Mouse (Mus musculus) neural tube, embryonic 14.5 days (tissue): ENCODE data around the gene Efcab7. TPM values are rescaled to one million over a fixed set of nuclear protein-coding genes. Genes with fewer than 3 reads are reported as not detected.

ENCODE experiments used
- ATAC-seq: fragments of 200-750 bp; cut with Nextera tagmentation; 2 replicates; pipeline ENCODE4 v1.8.0; 2017; ENCODE audit warnings: low read depth, mild to moderate bottlenecking, moderate TSS enrichment, moderate library complexity
- H3K27ac ChIP-seq: fragments of 300-500 bp; sonication (generic); 2 replicates; pipeline ENCODE4 v1.5.1; 2014; ENCODE audit warnings: low read depth, mild to moderate bottlenecking, control low read depth, low read length, moderate library complexity, mixed read lengths
- H3K27me3 ChIP-seq: fragments of 300-500 bp; sonication (generic); 2 replicates; pipeline ENCODE4 v1.6.1; 2014; ENCODE audit warnings: low read length; ENCODE audit not compliant: control insufficient read depth, insufficient read depth
- H3K36me3 ChIP-seq: fragments of 300-500 bp; sonication (generic); 2 replicates; pipeline ENCODE4 v1.6.1; 2014; ENCODE audit warnings: low read length, mixed read lengths; ENCODE audit not compliant: control insufficient read depth, insufficient read depth
- H3K4me1 ChIP-seq: fragments of 300-500 bp; sonication (generic); 2 replicates; pipeline ENCODE4 v1.6.1; 2014; ENCODE audit warnings: low read length; ENCODE audit not compliant: control insufficient read depth, insufficient read depth
- H3K4me2 ChIP-seq: fragments of 300-500 bp; sonication (generic); 2 replicates; pipeline ENCODE4 v1.6.1; 2014; ENCODE audit warnings: mild to moderate bottlenecking, low read depth, low read length, control low read depth
- H3K4me3 ChIP-seq: fragments of 300-500 bp; sonication (generic); 2 replicates; pipeline ENCODE4 v1.5.1; 2014; ENCODE audit warnings: low read depth, low read length, control low read depth, mixed read lengths
- H3K9ac ChIP-seq: fragments of 300-500 bp; sonication (generic); replicated peaks from 2 replicates; pipeline ENCODE4 v1.6.1; 2014; ENCODE audit warnings: low read depth, mild to moderate bottlenecking, control low read depth, low read length, mixed read lengths
- H3K9me3 ChIP-seq: fragments of 300-500 bp; sonication (generic); 2 replicates; pipeline ENCODE4 v1.6.1; 2016; ENCODE audit warnings: low read length; ENCODE audit not compliant: control insufficient read depth
- WGBS: fragments of 180-500 bp; shearing (Covaris S2); extraction: QIAGEN DNeasy Blood & Tissue Kit; methylation state at CpG from one replicate; pipeline ENCODE4 v1.1.7; 2014; 5-methylcytosine and 5-hydroxymethylcytosine counted together
- polyA plus RNA-seq: library from polyadenylated mRNA; unstranded; fragments of >200 nt; fragmentation: Nextera tagmentation; extraction: Ambion mirVana; gene quantifications from 2 replicates; pipeline ENCODE4 v1.2.1, GENCODE M21; 2014

The Efcab7 gene
- 13.6 and 13.9 TPM in 2 replicates for polyA plus RNA-seq

GRCm38 (mm10) chr4:99829094-99830073 lies at the start of gene Efcab7:
Efcab7 (plus strand) TSS chr4:99829198.
- Histone ChIP-seq H3K27ac (peak within 1 kb of the TSS; percentile 88), H3K4me3 (peak within 1 kb of the TSS; percentile 61), H3K9me3 (no peaks in the 10 kb centered on the region), H3K27me3 (no peaks in the 10 kb centered on the region), H3K36me3 (no peaks in the 10 kb centered on the region), H3K4me1 (peaks cover 3% of the 10 kb centered on the region; the same call in 1 of the 2 replicates), H3K4me2 (peak within 1 kb of the TSS; percentile 53), H3K9ac (peak within 1 kb of the TSS; percentile 77)
- ATAC-seq, result peak; percentile 91
- WGBS, result under 1% methylated on average over 48 of the region's 48 CpGs

GRCm38 (mm10) chr4:99792365-99792764 lies 36.6 kb upstream of the Efcab7 start:
- no peak for ATAC-seq
- no peaks in the 10 kb centered on the region for H3K4me1 ChIP-seq
- H3K36me3 ChIP-seq, result no peaks in the 10 kb centered on the region
- H3K9ac ChIP-seq, result no peak overlapping the region
- H3K4me3 ChIP-seq, result no peak overlapping the region
- no peak overlapping the region for H3K27ac ChIP-seq
- H3K27me3 ChIP-seq, result no peaks in the 10 kb centered on the region
- no peaks in the 10 kb centered on the region for H3K9me3 ChIP-seq
- WGBS, result 90% methylated on average over 6 of the region's 6 CpGs
- H3K4me2 ChIP-seq, result no peak overlapping the region

GRCm38 (mm10) chr4:99816697-99817460 lies 12.1 kb upstream of the Efcab7 start:
- Histone ChIP-seq H3K27ac (no peak overlapping the region), H3K9ac (no peak overlapping the region), H3K4me1 (no peaks in the 10 kb centered on the region), H3K36me3 (no peaks in the 10 kb centered on the region), H3K9me3 (no peaks in the 10 kb centered on the region), H3K4me3 (no peak overlapping the region), H3K4me2 (no peak overlapping the region), H3K27me3 (no peaks in the 10 kb centered on the region)
- no peak for ATAC-seq
- 78% methylated on average over 7 of the region's 7 CpGs for WGBS

GRCm38 (mm10) chr4:99828337-99828736 lies 661 bp upstream of the Efcab7 start:
- H3K36me3 ChIP-seq, result no peaks in the 10 kb centered on the region
- H3K9me3 ChIP-seq, result no peaks in the 10 kb centered on the region
- peaks cover 3% of the 10 kb centered on the region; the same call in 1 of the 2 replicates for H3K4me1 ChIP-seq
- 44% methylated on average over 4 of the region's 4 CpGs for WGBS
- H3K9ac ChIP-seq, result no peak overlapping the region
- peak overlapping the region; percentile 61 for H3K4me3 ChIP-seq
- no peaks in the 10 kb centered on the region for H3K27me3 ChIP-seq
- ATAC-seq, result no peak
- no peak overlapping the region for H3K27ac ChIP-seq
- H3K4me2 ChIP-seq, result peak overlapping the region; percentile 53

GRCm38 (mm10) chr4:99828739-99829093 lies 282 bp upstream of the Efcab7 start:
- H3K4me2 ChIP-seq, result peak overlapping the region; percentile 53
- H3K4me3 ChIP-seq, result peak overlapping the region; percentile 61
- H3K27me3 ChIP-seq, result no peaks in the 10 kb centered on the region
- H3K9ac ChIP-seq, result peak overlapping the region; percentile 77; the same call in 1 of the 2 replicates
- H3K9me3 ChIP-seq, result no peaks in the 10 kb centered on the region
- H3K4me1 ChIP-seq, result peaks cover 3% of the 10 kb centered on the region; the same call in 1 of the 2 replicates
- ATAC-seq, result no peak
- 1% methylated on average over 7 of the region's 7 CpGs for WGBS
- H3K36me3 ChIP-seq, result no peaks in the 10 kb centered on the region
- H3K27ac ChIP-seq, result peak overlapping the region; percentile 88; the same call in 1 of the 2 replicates

- Histone ChIP-seq H3K27me3 (no peaks in the 10 kb centered on the region), H3K4me1 (no peaks in the 10 kb centered on the region), H3K9ac (no peak overlapping the region), H3K4me3 (no peak overlapping the region), H3K9me3 (no peaks in the 10 kb centered on the region), H3K36me3 (no peaks in the 10 kb centered on the region), H3K27ac (no peak overlapping the region), H3K4me2 (no peak overlapping the region)
- no peak for ATAC-seq
Measured at GRCm38 (mm10) chr4:99881882-99882281, 52.9 kb downstream of the Efcab7 start.

GRCm38 (mm10) chr4:99882405-99882804 lies 53.4 kb downstream of the Efcab7 start:
- no peak overlapping the region for H3K9ac ChIP-seq
- H3K9me3 ChIP-seq, result no peaks in the 10 kb centered on the region
- no peak overlapping the region for H3K4me3 ChIP-seq
- H3K4me1 ChIP-seq, result no peaks in the 10 kb centered on the region
- no peak for ATAC-seq
- no peaks in the 10 kb centered on the region for H3K36me3 ChIP-seq
- no peaks in the 10 kb centered on the region for H3K27me3 ChIP-seq
- no peak overlapping the region for H3K27ac ChIP-seq
- no peak overlapping the region for H3K4me2 ChIP-seq

- Histone ChIP-seq H3K4me3 (no peak overlapping the region), H3K27ac (no peak overlapping the region), H3K27me3 (no peaks in the 10 kb centered on the region), H3K4me1 (no peaks in the 10 kb centered on the region), H3K36me3 (no peaks in the 10 kb centered on the region), H3K9ac (no peak overlapping the region), H3K9me3 (no peaks in the 10 kb centered on the region), H3K4me2 (no peak overlapping the region)
- no peak for ATAC-seq
- WGBS, result 69% methylated on average over 4 of the region's 4 CpGs
Measured at GRCm38 (mm10) chr4:99913894-99914451, 85.0 kb downstream of the Efcab7 start.
